Mouse (Mus musculus): Measurements from ENCODE around the gene Ccnt1.
"Not testable (repeated sequence)": the region's sequence is repeated elsewhere in the genome, so short reads cannot be mapped to it uniquely, and the experiment has no call there.

Gene Ccnt1

GRCm38 (mm10) chr15:98595049-98595448 is 24.3 kb upstream of the Ccnt1 start:
- no peak for DNase-seq (ENCODE audit: low spot score)

DNA sequence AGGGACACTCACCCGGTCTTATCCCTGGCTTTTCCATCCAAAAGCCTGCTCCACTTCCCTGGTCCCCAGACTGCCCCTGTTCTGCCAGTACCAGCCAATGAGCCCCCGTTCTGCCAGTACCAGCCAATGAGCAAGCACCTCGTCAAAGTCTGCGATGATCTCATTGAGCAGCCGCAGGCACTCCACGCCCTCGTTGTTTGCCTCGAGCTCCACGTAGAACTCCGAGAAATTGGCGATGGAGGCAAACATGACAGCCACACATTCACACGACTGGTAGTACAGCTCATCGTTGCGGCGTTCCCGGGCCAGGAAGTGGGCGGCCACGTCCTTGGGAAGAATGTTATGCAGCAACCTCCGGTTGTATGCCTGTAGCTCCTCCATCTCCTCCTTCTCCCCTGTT is 23.5 kb upstream of the Ccnt1 start:
- no peak for DNase-seq (ENCODE audit: low spot score)

DNA sequence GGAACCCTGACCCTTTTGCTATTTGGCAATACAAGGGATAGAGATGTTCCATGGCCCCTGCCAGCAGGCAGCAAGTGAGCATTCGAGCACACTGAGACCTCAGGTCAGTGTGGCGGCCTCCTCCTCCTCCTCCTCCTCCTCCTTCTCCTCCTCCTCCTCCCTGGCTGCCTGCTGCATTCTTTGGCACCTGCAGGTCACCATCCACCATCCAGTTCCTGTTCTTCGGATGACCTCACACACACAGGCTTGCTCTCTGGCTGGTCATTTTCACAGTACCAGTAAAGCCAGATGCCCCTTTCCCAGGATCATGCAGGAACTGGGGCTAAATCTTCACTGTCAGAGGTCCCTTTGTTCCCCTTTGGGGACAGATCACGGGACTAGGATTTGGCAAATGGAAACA is 20.7 kb upstream of the Ccnt1 start:
- no peak for DNase-seq (ENCODE audit: low spot score)

- DNase-seq (ENCODE audit: low spot score), result no peak
Observed at GRCm38 (mm10) chr15:98589640-98590336, 19.1 kb upstream of the Ccnt1 start.

- no peak for DNase-seq (ENCODE audit: low spot score)
Observed at GRCm38 (mm10) chr15:98587751-98588150, 17.0 kb upstream of the Ccnt1 start.

DNA sequence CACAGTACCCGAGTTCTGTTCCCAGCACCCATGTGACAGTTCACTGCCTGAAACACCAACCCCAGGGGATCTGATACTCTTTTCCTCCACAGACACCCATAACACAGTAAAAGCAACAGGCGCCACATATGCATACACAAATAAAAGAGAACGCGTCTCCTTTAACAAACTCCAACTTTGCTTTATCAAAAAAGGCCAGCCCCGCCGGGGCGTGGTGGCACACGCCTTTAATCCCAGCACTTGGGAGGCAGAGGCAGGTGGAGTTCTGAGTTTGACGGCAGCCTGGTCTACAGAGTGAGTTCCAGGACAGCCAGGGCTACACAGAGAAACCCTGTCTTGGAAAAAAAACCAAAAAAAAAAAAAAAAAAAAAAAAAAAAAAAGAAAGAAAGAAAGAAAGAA is 15.4 kb upstream of the Ccnt1 start:
- DNase-seq (ENCODE audit: low spot score), result not testable (repeated sequence)

DNA sequence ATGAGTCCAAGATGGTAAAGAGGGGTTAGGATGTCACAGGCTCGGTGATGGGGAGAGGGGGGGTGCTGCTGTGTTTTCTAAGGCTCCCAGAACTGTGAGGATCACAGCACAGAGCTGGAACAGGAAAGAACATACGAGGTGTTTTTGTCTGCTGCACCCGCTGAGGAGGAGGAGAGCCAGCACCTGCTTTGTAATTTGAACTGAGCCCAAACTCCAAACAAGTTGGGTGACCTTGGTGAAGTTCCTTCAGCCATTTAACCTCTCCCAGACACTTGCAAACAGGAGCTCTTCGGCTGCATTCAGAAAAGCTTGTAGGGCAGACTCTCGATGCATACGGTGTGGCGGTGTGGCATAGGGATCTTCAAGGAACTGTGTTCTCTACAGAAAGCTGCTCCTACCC is 14.7 kb upstream of the Ccnt1 start:
- no peak for DNase-seq (ENCODE audit: low spot score)

DNA sequence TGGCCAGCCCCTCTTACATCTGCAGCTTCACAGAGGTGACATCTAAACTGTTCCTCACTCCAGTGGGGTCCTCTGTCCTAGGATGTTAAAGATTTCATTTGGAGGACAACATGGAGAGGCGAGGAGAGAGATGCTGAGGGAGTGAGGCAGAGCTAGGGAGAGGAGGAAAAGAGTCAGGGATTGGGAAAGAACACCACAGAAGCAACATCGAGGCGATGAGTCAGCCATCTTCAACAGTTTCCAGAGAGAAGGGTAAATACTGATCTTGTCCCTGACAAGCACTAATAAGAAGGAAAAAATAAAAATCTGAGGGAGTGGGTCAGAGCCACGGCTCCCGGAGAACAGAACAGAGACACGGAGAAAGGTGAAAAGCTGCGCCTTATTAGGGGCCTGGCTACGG is 12.3 kb upstream of the Ccnt1 start:
- no peak for DNase-seq (ENCODE audit: low spot score)

DNA sequence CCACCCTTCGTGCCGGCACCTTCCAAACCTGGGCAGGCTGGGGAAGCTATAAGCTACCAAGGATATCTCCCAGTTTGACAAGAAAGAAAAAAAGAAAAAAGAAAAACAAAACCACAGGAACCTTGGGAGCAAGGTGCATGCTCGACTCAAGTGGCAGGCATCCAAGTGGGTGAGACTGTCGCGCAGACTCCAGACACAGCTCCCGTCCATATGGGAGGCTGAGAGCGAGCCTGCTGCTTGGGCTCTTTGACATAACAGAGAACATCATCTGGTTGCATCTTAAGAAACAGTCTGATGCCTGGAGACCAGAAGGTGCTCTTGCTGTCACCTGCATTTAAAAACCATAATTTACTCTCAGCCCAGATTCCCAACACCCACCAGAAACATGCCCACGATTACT is 11.7 kb upstream of the Ccnt1 start:
- no peak for DNase-seq (ENCODE audit: low spot score)

DNA sequence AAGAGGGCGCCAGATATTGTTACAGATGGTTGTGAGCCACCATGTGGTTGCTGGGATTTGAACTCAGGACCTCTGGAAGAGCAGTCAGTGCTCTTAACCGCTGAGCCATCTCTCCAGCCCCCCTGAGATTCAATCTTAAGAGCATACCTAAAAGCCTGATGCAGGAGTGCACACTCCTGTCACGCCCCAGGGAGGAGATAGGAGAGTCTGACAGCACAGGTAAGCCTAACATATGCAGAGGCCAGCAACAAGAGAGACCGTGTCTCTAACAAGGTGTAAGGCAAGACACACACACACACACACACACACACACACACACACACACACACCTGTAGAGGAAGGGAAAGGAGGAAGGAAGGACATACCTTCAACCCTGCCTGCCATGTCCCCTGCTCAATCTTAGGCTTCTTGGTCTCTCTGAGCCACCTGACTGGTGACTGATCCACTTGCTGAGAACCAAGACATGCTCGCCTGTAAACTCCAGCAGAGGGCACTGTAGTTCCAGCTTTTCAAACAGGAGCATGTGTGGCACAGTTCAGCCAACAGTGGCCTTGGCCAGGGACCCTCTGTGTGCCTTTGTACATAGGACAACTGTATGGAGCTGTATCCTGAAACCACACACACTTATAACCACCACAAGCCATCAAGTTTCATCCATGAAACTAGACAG is 9.2 kb upstream of the Ccnt1 start:
- DNase-seq (ENCODE audit: low spot score), result no peak

- no peak for DNase-seq (ENCODE audit: low spot score)
Observed at GRCm38 (mm10) chr15:98579310-98579709, 8.6 kb upstream of the Ccnt1 start.

GRCm38 (mm10) chr15:98573293-98573692 is 2.6 kb upstream of the Ccnt1 start:
- DNase-seq (ENCODE audit: low spot score), result no peak

- no peak for DNase-seq (ENCODE audit: low spot score)
Observed at GRCm38 (mm10) chr15:98569795-98570365, 843 bp downstream of the Ccnt1 start.

GRCm38 (mm10) chr15:98569216-98569615 is 1.5 kb downstream of the Ccnt1 start:
- no peak for DNase-seq (ENCODE audit: low spot score)

GRCm38 (mm10) chr15:98568256-98569033 is 2.3 kb downstream of the Ccnt1 start:
- peak; percentile 59 for DNase-seq (ENCODE audit: low spot score)

DNA sequence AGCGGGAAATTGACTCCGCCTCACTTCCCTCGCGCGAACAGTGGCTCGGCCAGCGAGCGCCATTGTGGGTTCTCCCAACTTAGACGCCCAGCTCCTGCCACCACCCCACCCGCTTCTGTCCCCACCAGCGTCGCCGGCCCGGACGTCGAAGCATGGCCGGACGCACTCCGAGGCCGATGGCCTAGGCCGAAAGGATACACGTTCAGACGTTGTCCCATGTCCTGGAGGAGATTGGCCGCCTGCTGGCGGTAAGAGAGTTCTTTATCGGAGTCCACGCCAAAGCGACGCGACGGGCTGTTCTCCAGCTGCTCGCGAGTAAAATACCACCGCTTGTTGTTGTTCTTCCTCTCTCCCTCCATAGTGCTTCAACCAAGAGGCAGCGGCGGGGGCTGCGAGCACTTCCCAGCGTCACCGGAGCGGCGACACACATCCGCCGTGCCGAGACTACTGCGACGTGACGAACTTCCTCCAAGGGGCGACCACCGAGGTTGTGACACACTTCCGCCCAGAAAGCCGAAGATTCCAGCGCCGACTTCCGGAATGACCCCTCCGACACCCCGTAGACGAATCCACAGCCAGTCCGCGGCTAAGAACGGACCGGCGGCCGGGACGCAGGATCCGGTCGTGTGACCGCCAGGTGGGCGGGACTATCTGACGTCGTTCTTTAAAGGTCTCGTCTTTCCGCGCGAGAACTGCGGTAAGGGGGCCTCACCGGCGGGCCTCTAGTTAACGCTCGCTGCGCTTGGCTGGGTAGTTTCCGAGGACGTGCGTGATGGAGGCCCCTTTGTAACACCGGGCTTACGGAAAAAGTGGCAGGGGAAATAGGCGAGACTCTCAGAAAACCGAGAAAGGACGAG is 3.2 kb downstream of the Ccnt1 start:
- DNase-seq (ENCODE audit: low spot score), result peak; percentile 99

DNA sequence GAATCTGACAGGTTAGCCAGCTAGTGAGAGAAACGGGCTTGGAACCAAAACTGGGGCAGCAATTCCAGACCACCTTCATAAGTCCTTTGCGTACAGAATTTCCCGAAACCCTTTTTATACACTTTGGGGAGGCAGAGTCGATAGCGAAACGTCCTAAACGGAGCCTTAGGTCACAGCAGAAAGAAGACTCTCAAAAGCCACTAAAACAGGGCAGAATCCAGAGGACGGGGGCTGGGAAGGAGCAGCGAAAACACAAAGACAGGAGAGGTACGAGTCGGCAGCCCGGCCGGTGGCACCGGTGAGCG is 3.8 kb downstream of the Ccnt1 start:
- no peak for DNase-seq (ENCODE audit: low spot score)

DNA sequence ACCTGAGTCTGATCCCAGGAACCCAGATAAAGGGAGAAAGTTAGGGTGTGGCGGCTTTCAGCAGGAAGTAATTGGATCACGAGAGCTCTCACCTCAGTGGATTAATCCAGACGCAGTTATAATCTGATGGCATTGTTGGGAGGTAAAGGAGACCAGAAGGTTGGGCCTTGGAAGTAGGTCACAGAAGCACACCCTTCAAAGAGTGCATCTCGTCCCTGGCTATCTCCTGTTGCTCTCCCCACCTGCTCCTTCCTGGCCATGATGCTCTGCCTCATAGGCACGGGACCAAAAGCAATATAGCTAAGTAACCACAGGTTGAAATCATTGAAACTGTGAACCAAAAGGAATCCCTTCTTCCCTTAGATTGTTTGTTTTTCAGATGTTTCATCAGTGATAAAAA is 13.5 kb downstream of the Ccnt1 start:
- DNase-seq (ENCODE audit: low spot score), result no peak

DNA sequence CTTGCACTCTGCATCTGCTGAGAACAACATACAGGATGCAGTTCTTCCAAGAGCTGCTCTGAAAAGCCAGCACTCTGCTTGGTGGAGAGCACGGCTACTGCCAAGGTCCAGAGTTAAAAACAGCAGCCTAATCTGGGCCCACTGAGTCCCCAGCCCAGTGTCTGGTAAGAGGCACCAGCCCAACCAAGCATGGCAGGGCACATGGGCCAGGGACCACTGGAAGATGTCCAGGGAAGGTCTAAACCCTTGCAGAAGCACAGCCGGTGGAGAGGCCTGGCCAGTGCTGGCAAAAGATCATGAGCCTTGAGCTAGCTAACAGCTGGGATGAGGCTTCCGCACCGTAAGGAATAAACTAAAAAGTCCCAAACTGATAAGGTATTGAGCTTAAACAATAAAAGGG is 14.8 kb downstream of the Ccnt1 start:
- no peak for DNase-seq (ENCODE audit: low spot score)

DNA sequence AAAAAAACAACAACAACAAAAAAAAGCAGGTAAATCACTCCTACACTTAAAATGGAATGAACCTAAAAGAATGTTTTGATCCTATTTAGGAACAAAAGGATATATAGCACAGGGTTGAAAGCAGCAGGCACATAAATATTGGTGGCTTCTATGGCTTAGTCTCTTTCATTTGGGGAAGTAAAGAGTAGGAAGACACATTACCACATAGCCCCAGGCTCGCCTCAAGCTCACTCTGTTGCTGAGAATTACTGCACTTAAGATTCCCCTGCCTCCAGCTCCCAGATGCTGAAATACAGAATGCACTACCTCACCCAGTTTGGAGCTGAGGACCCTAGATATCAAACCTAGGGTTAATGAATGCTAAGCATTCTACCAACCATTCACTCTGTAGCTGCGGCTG is 18.0 kb downstream of the Ccnt1 start:
- no peak for DNase-seq (ENCODE audit: low spot score)

DNA sequence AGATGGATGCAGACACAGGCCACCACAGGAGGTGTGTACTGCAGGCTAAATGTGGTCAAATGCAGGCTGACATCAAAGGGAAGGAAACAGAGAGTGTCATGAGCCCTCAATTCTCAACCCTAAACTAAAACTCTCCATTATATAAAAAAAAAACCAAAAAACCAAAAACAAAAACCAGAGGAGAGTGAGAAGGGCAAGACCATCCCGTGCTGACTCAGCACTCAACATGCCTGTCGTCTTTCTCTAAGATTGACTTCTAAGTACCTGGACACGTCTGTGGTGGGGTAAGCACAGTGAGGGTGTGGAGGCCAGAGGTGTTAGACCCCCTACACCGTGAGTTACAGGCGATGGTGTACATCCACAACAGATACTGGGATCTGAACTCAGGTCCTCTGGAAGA is 23.9 kb downstream of the Ccnt1 start:
- DNase-seq (ENCODE audit: low spot score), result no peak

DNA sequence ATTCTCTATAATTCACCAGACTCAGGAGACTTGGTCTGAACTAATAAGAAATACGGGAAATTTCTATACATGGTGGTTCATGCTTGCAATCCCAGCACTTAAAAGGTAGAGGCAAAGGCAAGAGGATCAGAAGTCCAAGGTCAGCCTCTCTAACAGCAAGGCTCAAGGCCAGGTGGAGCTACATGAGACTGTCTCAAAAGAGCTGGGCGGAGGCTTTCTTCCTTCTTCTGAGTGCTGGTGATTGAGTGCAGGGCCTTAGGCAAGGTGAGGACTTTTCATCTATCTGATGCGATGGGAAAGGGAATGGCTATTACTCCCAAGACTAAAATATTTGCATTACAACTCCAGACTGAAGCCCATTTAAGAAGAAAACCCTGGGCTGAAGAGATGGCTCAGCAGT is 25.6 kb downstream of the Ccnt1 start:
- no peak for DNase-seq (ENCODE audit: low spot score)
